Mouse (Mus musculus) natural killer cell, adult 2 months (primary cell): ENCODE measurements around the gene Nup210l.

Experiments
- DNase-seq, 2 experiments: peaks; one replicate each; pipeline ENCODE4 v3.0.0; 2022; ENCODE audit warnings: low spot score in 2 of 2

Nup210l gene

GRCm38 (mm10) chr3:90255784-90256353 lies 151.9 kb downstream of the Nup210l start:
- no peak for DNase-seq

- no peak for DNase-seq
Measured at GRCm38 (mm10) chr3:90256731-90257530, 153.0 kb downstream of the Nup210l start.

GRCm38 (mm10) chr3:90258521-90258920 lies 154.6 kb downstream of the Nup210l start:
- no peak for DNase-seq
